Mouse (Mus musculus) kidney, embryonic 14.5 days (tissue): Measurements from ENCODE around the gene Pdcl. TPM values are rescaled to one million over a fixed set of nuclear protein-coding genes. Genes with fewer than 3 reads are reported as not detected.

ENCODE experiments used
- ATAC-seq: fragments of 200-750 bp; cut with Nextera tagmentation; 2 replicates; pipeline ENCODE4 v1.8.0; 2017; ENCODE audit warnings: moderate number of reproducible peaks, mild to moderate bottlenecking, moderate TSS enrichment, moderate library complexity; ENCODE audit not compliant: low FRiP score, low TSS enrichment
- H3K27ac ChIP-seq: fragments of 300-500 bp; sonication (generic); 2 replicates; pipeline ENCODE4 v1.5.1; 2014; ENCODE audit warnings: low read depth, mild to moderate bottlenecking, low read length, moderate library complexity, mixed read lengths
- H3K27me3 ChIP-seq: fragments of 300-500 bp; sonication (generic); 2 replicates; pipeline ENCODE4 v1.6.1; 2014; ENCODE audit warnings: mild to moderate bottlenecking, low read length; ENCODE audit not compliant: control insufficient read depth, insufficient read depth
- H3K36me3 ChIP-seq: fragments of 300-500 bp; sonication (generic); 2 replicates; pipeline ENCODE4 v1.6.1; 2014; ENCODE audit warnings: low read length, mixed read lengths; ENCODE audit not compliant: control insufficient read depth, insufficient read depth
- H3K4me1 ChIP-seq: fragments of 300-500 bp; sonication (generic); 2 replicates; pipeline ENCODE4 v1.6.1; 2014; ENCODE audit warnings: low read length, mixed read lengths; ENCODE audit not compliant: control insufficient read depth, insufficient read depth
- H3K4me2 ChIP-seq: fragments of 300-500 bp; sonication (generic); replicated peaks from 2 replicates; pipeline ENCODE4 v1.6.1; 2014; ENCODE audit warnings: low read depth, mild to moderate bottlenecking, low read length
- H3K4me3 ChIP-seq: fragments of 300-500 bp; sonication (generic); 2 replicates; pipeline ENCODE4 v1.5.1; 2014; ENCODE audit warnings: mild to moderate bottlenecking, low read length
- H3K9ac ChIP-seq: fragments of 300-500 bp; sonication (generic); 2 replicates; pipeline ENCODE4 v1.6.1; 2014; ENCODE audit warnings: low read depth, mild to moderate bottlenecking, low read length, moderate library complexity
- H3K9me3 ChIP-seq: fragments of 300-500 bp; sonication (generic); 2 replicates; pipeline ENCODE4 v1.6.1; 2016; ENCODE audit warnings: low read length; ENCODE audit not compliant: control insufficient read depth
- WGBS: fragments of 180-500 bp; shearing (Covaris S2); extraction: QIAGEN DNeasy Blood & Tissue Kit; methylation state at CpG from one replicate; pipeline ENCODE4 v1.1.7; 2014; 5-methylcytosine and 5-hydroxymethylcytosine counted together
- polyA plus RNA-seq: library from polyadenylated mRNA; unstranded; fragments of >200 nt; fragmentation: Nextera tagmentation; extraction: Ambion mirVana; gene quantifications from 2 replicates; pipeline ENCODE4 v1.2.1, GENCODE M21; 2014

The Pdcl gene
- polyA plus RNA-seq = 43.1 and 51.6 TPM in 2 replicates

DNA sequence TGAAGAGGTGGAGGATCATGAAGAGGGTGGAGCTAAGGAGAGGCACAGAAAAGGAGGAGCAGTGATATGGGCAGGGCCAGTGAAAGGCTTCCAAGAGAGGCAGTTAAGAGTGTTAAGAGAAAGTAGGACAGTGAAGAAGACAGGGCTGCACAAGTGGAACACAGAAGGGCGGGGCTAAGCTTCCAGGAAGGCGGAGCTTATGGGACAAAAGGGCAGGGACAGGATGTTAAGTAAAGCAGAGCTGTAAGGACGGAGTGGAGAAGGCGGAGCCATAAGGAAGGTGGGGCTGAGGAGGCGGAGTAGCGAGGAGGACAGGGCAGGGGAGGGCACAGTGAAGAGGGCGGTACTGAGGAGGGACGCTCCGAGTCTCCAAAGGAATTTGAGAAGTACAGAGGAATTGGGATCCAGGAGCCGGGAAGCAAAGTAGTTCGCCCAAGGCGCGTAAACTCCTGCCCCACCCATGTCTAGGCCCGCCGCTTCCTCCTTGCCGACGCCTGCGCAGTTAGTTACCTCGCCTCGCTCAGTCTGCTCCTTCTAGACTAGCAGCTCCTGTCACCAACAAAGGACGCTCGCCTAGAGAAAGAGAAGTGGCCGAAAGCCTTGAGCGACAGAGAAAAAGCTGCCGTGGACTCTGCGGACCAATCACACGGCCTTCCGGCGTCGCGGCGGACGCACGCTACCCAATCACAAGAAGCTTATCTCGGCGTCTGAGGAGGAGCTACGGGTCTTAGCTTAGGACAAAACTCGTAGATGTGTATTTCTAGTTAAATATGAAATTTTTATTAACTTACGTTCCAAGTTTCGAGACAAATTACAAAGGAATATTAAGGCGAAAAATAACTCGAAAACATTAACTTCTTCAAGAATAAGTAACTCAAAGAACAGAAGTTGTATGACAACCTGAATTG lies at the start of gene Pdcl:
Gene Pdcl, minus strand, starts transcription at position 700 of the 908 bp plus-strand sequence.
- Histone ChIP-seq H3K9me3 (no peaks in the 10 kb centered on the region), H3K9ac (peak within 1 kb of the TSS; percentile 81), H3K4me1 (peaks cover 5% of the 10 kb centered on the region; the same call in 1 of the 2 replicates), H3K27ac (peak within 1 kb of the TSS; percentile 99), H3K4me2 (peak within 1 kb of the TSS; percentile 50), H3K36me3 (peaks cover 31% of the 10 kb centered on the region), H3K4me3 (peak within 1 kb of the TSS; percentile 69), H3K27me3 (no peaks in the 10 kb centered on the region)
- WGBS = under 1% methylated on average over 42 of the region's 42 CpGs
- peak; percentile 99 for ATAC-seq

- Histone ChIP-seq H3K9me3 (no peaks in the 10 kb centered on the region), H3K4me2 (no peak overlapping the region), H3K36me3 (peaks cover 39% of the 10 kb centered on the region), H3K9ac (no peak overlapping the region), H3K4me3 (no peak overlapping the region), H3K4me1 (no peaks in the 10 kb centered on the region), H3K27ac (no peak overlapping the region), H3K27me3 (no peaks in the 10 kb centered on the region)
- WGBS = 77% methylated on average over 1 of the region's 1 CpGs
- no peak for ATAC-seq
These were observed 36.4 kb upstream of the Pdcl start for GRCm38 (mm10) chr2:37395539-37395938.

DNA sequence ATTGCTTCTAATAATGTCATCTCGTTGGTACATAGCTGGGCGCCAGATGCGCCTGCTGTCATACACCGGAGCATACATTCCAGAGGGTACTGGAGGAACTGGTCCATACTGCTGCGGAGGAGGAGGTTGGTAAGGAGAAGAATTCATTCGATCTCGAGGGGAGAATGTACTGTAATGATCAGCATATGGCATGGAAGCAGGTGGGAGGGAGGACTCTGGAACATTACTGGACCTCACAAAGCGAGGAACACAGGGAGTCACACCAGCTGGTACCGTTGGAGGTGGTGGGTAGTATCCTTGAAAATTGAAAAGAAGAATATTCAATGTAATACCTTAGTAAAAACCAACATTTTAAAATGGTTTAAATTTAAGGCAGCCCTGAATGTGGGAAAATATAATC lies 23.8 kb upstream of the Pdcl start:
- no peaks in the 10 kb centered on the region for H3K4me1 ChIP-seq
- no peak for ATAC-seq
- H3K9me3 ChIP-seq = no peaks in the 10 kb centered on the region
- no peak overlapping the region for H3K9ac ChIP-seq
- H3K4me2 ChIP-seq = no peak overlapping the region
- H3K27me3 ChIP-seq = no peaks in the 10 kb centered on the region
- no peak overlapping the region for H3K27ac ChIP-seq
- H3K4me3 ChIP-seq = no peak overlapping the region
- WGBS = 96% methylated on average over 9 of the region's 9 CpGs
- peaks cover 42% of the 10 kb centered on the region for H3K36me3 ChIP-seq

DNA sequence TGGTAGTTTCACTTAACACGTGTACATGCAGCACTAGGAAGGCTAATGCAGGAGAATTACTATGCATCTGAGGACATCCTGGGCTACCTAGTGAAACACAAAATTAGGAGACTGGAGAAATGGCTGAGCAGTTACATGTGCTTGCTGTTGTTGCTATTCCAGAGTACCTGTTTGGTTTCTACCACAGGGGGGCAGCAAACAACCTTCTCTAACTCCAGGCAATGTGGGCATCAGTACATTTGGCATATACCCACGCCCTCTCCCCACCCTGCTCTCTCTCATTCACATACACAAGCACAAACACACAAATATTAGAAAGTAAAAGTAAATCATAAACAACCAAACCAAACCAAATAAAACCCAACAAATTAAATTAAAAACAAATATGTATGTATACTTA lies 21.1 kb upstream of the Pdcl start:
- H3K4me2 ChIP-seq = no peak overlapping the region
- no peaks in the 10 kb centered on the region for H3K4me1 ChIP-seq
- WGBS = 68% methylated on average over 2 of the region's 2 CpGs
- H3K27me3 ChIP-seq = no peaks in the 10 kb centered on the region
- no peak overlapping the region for H3K27ac ChIP-seq
- H3K9ac ChIP-seq = no peak overlapping the region
- ATAC-seq = no peak
- H3K9me3 ChIP-seq = no peaks in the 10 kb centered on the region
- H3K36me3 ChIP-seq = peaks cover 56% of the 10 kb centered on the region
- H3K4me3 ChIP-seq = no peak overlapping the region

DNA sequence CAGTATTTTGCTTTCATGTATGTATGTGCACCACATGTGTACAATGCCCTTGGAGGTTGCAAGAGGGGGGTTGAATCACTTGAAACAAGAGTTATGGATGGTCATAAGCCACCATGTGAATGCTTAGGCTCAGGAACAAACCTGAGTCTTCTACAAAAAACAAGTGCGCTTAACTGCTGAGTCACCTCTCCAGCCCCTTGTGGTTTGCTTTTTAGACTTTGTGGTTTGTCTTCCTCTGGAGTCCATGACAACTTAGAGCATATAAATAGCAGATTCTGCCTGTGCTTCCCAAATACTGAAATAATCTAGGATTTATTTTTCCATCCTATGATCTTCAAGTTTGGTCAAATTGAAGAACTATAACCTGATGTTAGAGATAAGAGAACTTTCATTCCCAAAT lies 16.9 kb upstream of the Pdcl start:
- no peak overlapping the region for H3K27ac ChIP-seq
- no peaks in the 10 kb centered on the region for H3K4me1 ChIP-seq
- H3K4me3 ChIP-seq = no peak overlapping the region
- H3K9me3 ChIP-seq = no peaks in the 10 kb centered on the region
- H3K4me2 ChIP-seq = no peak overlapping the region
- no peak for ATAC-seq
- 96% methylated on average over 1 of the region's 1 CpGs for WGBS
- H3K36me3 ChIP-seq = peaks cover 63% of the 10 kb centered on the region
- no peak overlapping the region for H3K9ac ChIP-seq
- no peaks in the 10 kb centered on the region for H3K27me3 ChIP-seq

GRCm38 (mm10) chr2:37370651-37371050 lies 11.5 kb upstream of the Pdcl start:
- Histone ChIP-seq H3K9ac (no peak overlapping the region), H3K4me3 (no peak overlapping the region), H3K4me1 (no peaks in the 10 kb centered on the region), H3K4me2 (no peak overlapping the region), H3K36me3 (peaks cover 33% of the 10 kb centered on the region), H3K27ac (no peak overlapping the region), H3K27me3 (no peaks in the 10 kb centered on the region), H3K9me3 (no peaks in the 10 kb centered on the region)
- WGBS = 93% methylated on average over 2 of the region's 2 CpGs
- ATAC-seq = no peak

GRCm38 (mm10) chr2:37359908-37360307 lies 776 bp upstream of the Pdcl start:
- 85% methylated on average over 2 of the region's 2 CpGs for WGBS
- Histone ChIP-seq H3K27me3 (no peaks in the 10 kb centered on the region), H3K36me3 (peaks cover 22% of the 10 kb centered on the region), H3K4me1 (peaks cover 5% of the 10 kb centered on the region; the same call in 1 of the 2 replicates), H3K9me3 (no peaks in the 10 kb centered on the region), H3K4me3 (peak overlapping the region; percentile 69; the same call in 1 of the 2 replicates), H3K9ac (no peak overlapping the region), H3K4me2 (peak overlapping the region; percentile 39), H3K27ac (no peak overlapping the region)
- ATAC-seq = no peak

DNA sequence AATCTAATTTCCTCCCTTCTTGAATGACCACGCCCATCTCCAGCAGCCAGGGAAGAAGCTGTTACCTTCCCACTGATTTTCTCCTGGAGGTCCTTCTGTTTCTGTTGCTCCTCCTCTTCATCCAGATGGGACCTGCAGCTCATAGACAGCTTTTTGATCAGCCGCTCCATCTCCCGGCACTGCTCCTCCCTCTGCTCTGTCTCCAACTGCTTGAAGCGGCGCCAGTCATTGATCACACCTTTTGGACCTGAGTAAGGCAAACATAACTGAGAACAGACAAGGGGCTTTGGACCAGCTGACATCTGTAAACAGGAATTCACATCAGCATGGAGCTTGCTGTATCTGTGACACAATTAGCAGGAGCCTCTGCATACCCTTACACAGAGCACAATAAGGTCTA lies 3.6 kb downstream of the Pdcl start:
- Histone ChIP-seq H3K36me3 (peaks cover 62% of the 10 kb centered on the region), H3K27ac (no peak overlapping the region), H3K9ac (no peak overlapping the region), H3K4me3 (no peak overlapping the region), H3K4me1 (peaks cover 5% of the 10 kb centered on the region; the same call in 1 of the 2 replicates), H3K4me2 (no peak overlapping the region), H3K9me3 (no peaks in the 10 kb centered on the region), H3K27me3 (no peaks in the 10 kb centered on the region)
- ATAC-seq = no peak
- 96% methylated on average over 5 of the region's 5 CpGs for WGBS

GRCm38 (mm10) chr2:37351671-37352070 lies 7.5 kb downstream of the Pdcl start:
- no peak overlapping the region for H3K4me2 ChIP-seq
- WGBS = 87% methylated on average over 7 of the region's 7 CpGs
- no peak for ATAC-seq

More at GRCm38 (mm10) chr2:37351671-37352070, 7.5 kb downstream of the Pdcl start:
- H3K36me3 ChIP-seq = peaks cover 63% of the 10 kb centered on the region
- no peak overlapping the region for H3K27ac ChIP-seq
- no peak overlapping the region for H3K9ac ChIP-seq
- H3K4me1 ChIP-seq = no peaks in the 10 kb centered on the region
- H3K4me3 ChIP-seq = no peak overlapping the region
- H3K27me3 ChIP-seq = no peaks in the 10 kb centered on the region
- H3K9me3 ChIP-seq = no peaks in the 10 kb centered on the region
